ENCODE assay signal across 24 mouse cellular contexts in genomic region chr4:134795819-134796485, GRCm38 (mm10). TPM values are rescaled to one million over a fixed set of nuclear protein-coding genes. Genes with fewer than 3 reads are reported as not detected.
DNase-seq lines count a peak whose midpoint lies in the region; ATAC-seq and TF ChIP-seq lines count a peak whose summit lies in the region.
"Had no signal": no experiment of that assay in that cellular context is flagged by ENCODE, and none has a peak within 500 bp of the region (broad histone marks: within the 10 kb centered on the region; RNA-seq: fewer than 3 reads in every experiment).

No protein-coding gene starts in this region.

- no peaks in the 10 kb centered on the region for H3K79me2 ChIP-seq in MEL (ENCODE audit: control insufficient read depth, insufficient read depth, low read length, poor library complexity)

- no peaks in the 10 kb centered on the region for H3K9me3 ChIP-seq in MEL (replicated peaks; ENCODE audit: insufficient read depth, low read length)
- H3K9me3 ChIP-seq in kidney, embryonic 15.5 days (replicated peaks): no peaks in the 10 kb centered on the region
- H3K9me3 ChIP-seq: forebrain, embryonic 13.5 days had no signal

- H3K4me1 ChIP-seq in cerebellum, adult 2 months (ENCODE audit: control insufficient read depth, insufficient read depth, low read length): peaks cover 37% of the 10 kb centered on the region
- H3K4me1 ChIP-seq in MEL (ENCODE audit: control insufficient read depth in 1 of 2, insufficient read depth in 2 of 2, low read length in 2 of 2): peaks cover 0 to 4% of the 10 kb centered on the region in 2 experiments; a peak in 1 of 4 replicates
- H3K4me1 ChIP-seq in kidney, embryonic 15.5 days: peaks cover 26% of the 10 kb centered on the region
- H3K4me1 ChIP-seq: forebrain, embryonic 13.5 days had no signal

- no peak overlapping the region for H3K4me2 ChIP-seq in kidney, embryonic 15.5 days
- H3K4me2 ChIP-seq: forebrain, embryonic 13.5 days; midbrain, embryonic 11.5 days had no signal

- no peak overlapping the region for H3K9ac ChIP-seq in MEL (ENCODE audit: control insufficient read depth, low read depth, low read length, poor library complexity, severe bottlenecking)
- no peak overlapping the region for H3K9ac ChIP-seq in kidney, embryonic 15.5 days
- H3K9ac ChIP-seq: forebrain, embryonic 13.5 days; liver, embryonic 14.5 days had no signal

- peak; percentile 23 for ATAC-seq in inflammation-experienced regulatory T-cells, adult 6 months
- no peak for ATAC-seq in kidney, embryonic 15.5 days (replicated peaks; ENCODE audit: low FRiP score)
- ATAC-seq: forebrain, embryonic 13.5 days; midbrain, embryonic 16.5 days; Patski had no signal

- no peak for TF ChIP-seq CTCF in cerebellum, adult 2 months (IDR thresholded peaks at IDR 0.05; ENCODE audit: borderline replicate concordance, insufficient read depth, low read depth, low read length)
- TF ChIP-seq CTCF in MEL (IDR thresholded peaks at IDR 0.05 in 2 of 3, conservative IDR thresholded peaks at IDR 0.05 in 1 of 3; ENCODE audit: control insufficient read depth in 1 of 3, insufficient read depth in 1 of 3, low read depth in 2 of 3, low read length in 3 of 3, poor library complexity in 1 of 3, severe bottlenecking in 1 of 3): no peak

- 82% methylated on average over 5 of the region's 5 CpGs for WGBS in cerebellum, adult 2 months
- WGBS in kidney, embryonic 15.5 days: 76% methylated on average over 5 of the region's 5 CpGs

- DNase-seq in cerebellum, adult 9-10 months: peak; percentile 31
- DNase-seq in cerebellum, adult 2 months: no peak
- DNase-seq in 416B (ENCODE audit: low read depth): peak; percentile 34
- peak; percentile 22 for DNase-seq in MEL (ENCODE audit: low read depth, low spot score)
- no peak for DNase-seq in adipocyte (ENCODE audit: low spot score)
- no peak for DNase-seq in embryo, embryonic 10 days (ENCODE audit: low spot score)
- DNase-seq: adrenal gland, postnatal 25 days; cerebellum, adult 11-12 months; cerebellum, postnatal 14 days; gastrocnemius, postnatal 10 days; heart, postnatal 14 days; layer of hippocampus, postnatal 36 days; left cerebral cortex, postnatal 4 days; lung, adult 2 months had no signal

- H3K27me3 ChIP-seq in cerebellum, adult 2 months (ENCODE audit: control insufficient read depth, insufficient read depth, low read length): no peaks in the 10 kb centered on the region
- H3K27me3 ChIP-seq in MEL (ENCODE audit: control insufficient read depth in 1 of 2, insufficient read depth in 2 of 2, low read length in 2 of 2): no peaks in the 10 kb centered on the region
- no peaks in the 10 kb centered on the region for H3K27me3 ChIP-seq in kidney, embryonic 15.5 days
- H3K27me3 ChIP-seq: CH12.LX; forebrain, embryonic 13.5 days; Patski had no signal

- TF ChIP-seq POLR2A in cerebellum, adult 2 months (IDR thresholded peaks at IDR 0.05; ENCODE audit: borderline replicate concordance, insufficient read depth, low read length): no peak
- no peak for TF ChIP-seq POLR2A in MEL (IDR thresholded peaks at IDR 0.05; ENCODE audit: control insufficient read depth in 1 of 2, insufficient read depth in 1 of 2, low read depth in 1 of 2, low read length in 2 of 2, poor library complexity in 1 of 2)

- no peak for TF ChIP-seq RAD21 in MEL (IDR thresholded peaks at IDR 0.05; ENCODE audit: low read depth, low read length)

- no peak overlapping the region for H3K27ac ChIP-seq in cerebellum, adult 2 months (ENCODE audit: insufficient read depth, low read length)
- no peak overlapping the region for H3K27ac ChIP-seq in MEL (ENCODE audit: control insufficient read depth, low read depth, low read length)
- no peak overlapping the region for H3K27ac ChIP-seq in kidney, embryonic 15.5 days
- H3K27ac ChIP-seq: forebrain, embryonic 13.5 days; liver, embryonic 14.5 days; macrophage had no signal

- no peak for TF ChIP-seq EP300 in MEL (IDR thresholded peaks at IDR 0.05; ENCODE audit: low read depth in 1 of 2, low read length in 2 of 2)

- no peak overlapping the region for H3K4me3 ChIP-seq in cerebellum, adult 2 months (replicated peaks; ENCODE audit: insufficient read depth, low read depth, low read length)
- no peak overlapping the region for H3K4me3 ChIP-seq in MEL (ENCODE audit: control insufficient read depth in 1 of 2, insufficient read depth in 1 of 2, low read depth in 2 of 2, low read length in 2 of 2)
- no peak overlapping the region for H3K4me3 ChIP-seq in kidney, embryonic 15.5 days (replicated peaks)
- H3K4me3 ChIP-seq: forebrain, embryonic 13.5 days; myocyte had no signal

- no peaks in the 10 kb centered on the region for H3K36me3 ChIP-seq in MEL (ENCODE audit: control insufficient read depth in 1 of 2, insufficient read depth in 2 of 2, low read length in 2 of 2)
- H3K36me3 ChIP-seq in kidney, embryonic 15.5 days: peaks cover 3% of the 10 kb centered on the region; the same call in 1 of the 2 replicates

TF ChIP-seq in MEL, 35 proteins besides CTCF, POLR2A, EP300 and RAD21:
- TF ChIP-seq MEF2A (IDR thresholded peaks at IDR 0.05; ENCODE audit: extremely low read depth, insufficient replicate concordance, low read depth, low read length, poor library complexity, severe bottlenecking) (no peak), MAX (IDR thresholded peaks at IDR 0.05; ENCODE audit: low read length) (no peak), NRF1 (IDR thresholded peaks at IDR 0.05; ENCODE audit: insufficient read depth, low read depth, low read length, poor library complexity, severe bottlenecking) (no peak), BHLHE40 (IDR thresholded peaks at IDR 0.05; ENCODE audit: borderline replicate concordance, low read depth, low read length) (no peak), HCFC1 (IDR thresholded peaks at IDR 0.05; ENCODE audit: low read depth, low read length) (no peak), TCF12 (IDR thresholded peaks at IDR 0.05; ENCODE audit: low read depth, low read length) (no peak), UBTF (IDR thresholded peaks at IDR 0.05; ENCODE audit: borderline replicate concordance, insufficient read depth, low read depth, low read length) (no peak), KAT2A (conservative IDR thresholded peaks at IDR 0.05; ENCODE audit: low read depth, low read length) (no peak)

RNA-seq across cellular contexts. Expression of gene Ldlrap1, which starts 28.1 kb away (rescaled TPM):
- polyA plus RNA-seq in cerebellum, adult 2 months (2012; rRNA removed): 16.0 and 18.5 TPM in 2 replicates
- 16.6 and 24.8 TPM in 2 replicates for total RNA-seq in MEL (2012; rRNA removed)
- 10 to 100 TPM in 1 of 2 experiments, not detected in 1; 23.7 TPM for polyA plus RNA-seq in MEL (2012; ENCODE audit: insufficient read depth in 1 of 2, insufficient read length in 2 of 2, low read depth in 1 of 2, low replicate concordance in 2 of 2, missing spikeins in 1 of 2)
- 10 to 100 TPM; 14.2 to 31.3 (median 24.4) TPM for polyA plus RNA-seq in inflammation-experienced regulatory T-cells, adult 6 months (2017; shearing (Covaris generic))
- polyA plus RNA-seq in kidney, embryonic 15.5 days (2015; fragmentation: Nextera tagmentation; extraction: Ambion mirVana): 19.3 and 23.6 TPM in 2 replicates

RNA-seq across cellular contexts. Expression of gene Maco1, which starts 57.2 kb away (rescaled TPM):
- polyA plus RNA-seq in cerebellum, adult 2 months (2012; rRNA removed): 46.4 and 47.7 TPM in 2 replicates
- total RNA-seq in MEL (2012; rRNA removed): 22.2 and 25.6 TPM in 2 replicates
- polyA plus RNA-seq in MEL (2012; ENCODE audit: insufficient read depth in 1 of 2, insufficient read length in 2 of 2, low read depth in 1 of 2, low replicate concordance in 2 of 2, missing spikeins in 1 of 2): 10 to 100 TPM in 1 of 2 experiments, not detected in 1; 35.9 TPM
- polyA plus RNA-seq in inflammation-experienced regulatory T-cells, adult 6 months (2017; shearing (Covaris generic)): 1 to 10 TPM; 3.4 to 5.5 (median 5.4) TPM
- polyA plus RNA-seq in kidney, embryonic 15.5 days (2015; fragmentation: Nextera tagmentation; extraction: Ambion mirVana): 38.4 and 39.7 TPM in 2 replicates

Comparison
In these comparisons a context has a peak if more than half of its experiments do, and no peak if none do; other contexts are left out.
1. DNase-seq: peak in cerebellum, adult 9-10 months (single experiment), 416B (single experiment) and MEL (single experiment); none in cerebellum, adult 2 months (0 of 2), adipocyte (single experiment) and embryo, embryonic 10 days (single experiment).